Mouse (Mus musculus): ENCODE results near the gene Gm21783. TPM values are rescaled to one million over a fixed set of nuclear protein-coding genes. Genes with fewer than 3 reads are reported as not detected.
"Not testable (repeated sequence)": the region's sequence is repeated elsewhere in the genome, so short reads cannot be mapped to it uniquely, and the experiment has no call there.

The Gm21783 gene
- total RNA-seq (2021) = not detected
- long read RNA-seq, experiment 1 = 0 reads
- long read RNA-seq, experiment 2 = 0 reads

- DNase-seq = not testable (repeated sequence)
These were observed at the start of gene Gm21783 for GRCm38 (mm10) chrY:44981163-44981562. Gene Gm21783, minus strand, starts transcription at chrY:44981263.
